Mouse (Mus musculus) gastrocnemius, adult 2 months (tissue): ENCODE data around the gene Proca1. TPM values are rescaled to one million over a fixed set of nuclear protein-coding genes. Genes with fewer than 3 reads are reported as not detected.

Experiments
- DNase-seq: peaks from one replicate; pipeline ENCODE4 v3.0.0; 2022
- H3K27ac ChIP-seq: fragments of 200-600 bp; 2 replicates; pipeline ENCODE4 v1.8.1; 2022; ENCODE audit warnings: mild to moderate bottlenecking
- H3K4me3 ChIP-seq: fragments of 200-600 bp; 2 replicates; pipeline ENCODE4 v1.8.1; 2022; ENCODE audit warnings: mild to moderate bottlenecking, moderate library complexity
- CTCF ChIP-seq: fragments of 200-600 bp; IDR thresholded peaks from 2 replicates; pipeline ENCODE4 v1.8.1; 2022; ENCODE audit warnings: antibody characterized with exemption, mild to moderate bottlenecking, moderate library complexity
- intact Hi-C: fragments of 180-260 bp; cut with DNase I; formaldehyde crosslinking; loops from one replicate; pipeline ENCODE4 v1.15.1; 2025
- total RNA-seq, 2 experiments: library from RNA; stranded (reverse); gene quantifications; 2 replicates each; pipeline ENCODE4 v1.2.3; 2021

Proca1 gene
- total RNA-seq, 2 experiments from 2014 or later, result 0.81 TPM; not detected in 1

GRCm38 (mm10) chr11:78168541-78169468, 24.4 kb upstream of the Proca1 start:
- intact Hi-C loops, result no loop called here
- peak overlapping the region; percentile 54 for H3K4me3 ChIP-seq
- DNase-seq, result no peak
- no peak for TF ChIP-seq CTCF
- no peak overlapping the region for H3K27ac ChIP-seq

GRCm38 (mm10) chr11:78170306-78170705, 22.9 kb upstream of the Proca1 start:
- TF ChIP-seq CTCF, result no peak
- no peak overlapping the region for H3K4me3 ChIP-seq
- no peak overlapping the region for H3K27ac ChIP-seq
- no peak for DNase-seq
- intact Hi-C loops, result no loop called here

GRCm38 (mm10) chr11:78171328-78171727, 21.9 kb upstream of the Proca1 start:
- DNase-seq, result no peak
- H3K4me3 ChIP-seq, result no peak overlapping the region
- intact Hi-C loops, result no loop called here
- peak; percentile 29; the same call in 1 of the 2 replicates for TF ChIP-seq CTCF
- no peak overlapping the region for H3K27ac ChIP-seq

GRCm38 (mm10) chr11:78172034-78172747, 21.0 kb upstream of the Proca1 start:
- intact Hi-C loops, result no loop called here
- no peak overlapping the region for H3K4me3 ChIP-seq
- H3K27ac ChIP-seq, result no peak overlapping the region
- no peak; the same call in 1 of the 2 replicates for TF ChIP-seq CTCF
- DNase-seq, result no peak

- no peak for TF ChIP-seq CTCF
- DNase-seq, result peak; percentile 6
- intact Hi-C loops, result no loop called here
- Histone ChIP-seq H3K4me3 (no peak overlapping the region), H3K27ac (no peak overlapping the region)
These were observed 20.3 kb upstream of the Proca1 start for GRCm38 (mm10) chr11:78172748-78173383.

- DNase-seq, result no peak
- Histone ChIP-seq H3K4me3 (no peak overlapping the region), H3K27ac (no peak overlapping the region)
- no peak for TF ChIP-seq CTCF
- intact Hi-C loops, result no loop called here
These were observed 18.7 kb upstream of the Proca1 start for GRCm38 (mm10) chr11:78174506-78174905.

- intact Hi-C loops, result loop anchor here (1.0 to 5.0 kb wide), 3 partner anchors 116 to 194 kb away; partner anchors contain the start of genes Flot2 and Phf12
- Histone ChIP-seq H3K4me3 (peak overlapping the region; percentile 92), H3K27ac (peak overlapping the region; percentile 89)
- no peak for TF ChIP-seq CTCF
- no peak for DNase-seq
These were observed 17.3 kb upstream of the Proca1 start for GRCm38 (mm10) chr11:78175771-78176401.

GRCm38 (mm10) chr11:78176402-78176862, 16.8 kb upstream of the Proca1 start, which contains the start of the genes Nek8 and Tlcd1:
Gene Nek8 (minus strand): TSS chr11:78176675.
Gene Tlcd1 (plus strand): TSS chr11:78176711.
- H3K4me3 ChIP-seq, result peak within 1 kb of the TSS; percentile 92
- intact Hi-C loops, result loop anchor here (1.0 to 5.0 kb wide), 3 partner anchors 116 to 194 kb away; partner anchors contain the start of genes Flot2 and Phf12
- H3K27ac ChIP-seq, result peak within 1 kb of the TSS; percentile 89
- no peak for TF ChIP-seq CTCF
- peak; percentile 93 for DNase-seq

- intact Hi-C loops, result loop anchor here (1.0 to 5.0 kb wide), 5 partner anchors 18 to 195 kb away; partner anchors contain the start of genes Flot2 and Phf12
- TF ChIP-seq CTCF, result no peak
- peak overlapping the region; percentile 92 for H3K4me3 ChIP-seq
- peak overlapping the region; percentile 89 for H3K27ac ChIP-seq
- DNase-seq, result no peak
These were observed 16.3 kb upstream of the Proca1 start for GRCm38 (mm10) chr11:78176905-78177331.

- Histone ChIP-seq H3K4me3 (peak overlapping the region; percentile 92), H3K27ac (peak overlapping the region; percentile 89)
- TF ChIP-seq CTCF, result no peak
- intact Hi-C loops, result loop anchor here (1.0 to 5.0 kb wide), 4 partner anchors 18 to 195 kb away; partner anchors contain the start of genes Flot2 and Phf12
- DNase-seq, result peak; percentile 43
These were observed 15.8 kb upstream of the Proca1 start for GRCm38 (mm10) chr11:78177437-78177836.

- peak overlapping the region; percentile 92 for H3K4me3 ChIP-seq
- peak; percentile 100; the same call in 1 of the 2 replicates for TF ChIP-seq CTCF
- peak overlapping the region; percentile 87 for H3K27ac ChIP-seq
- intact Hi-C loops, result loop anchor here (1.0 to 5.0 kb wide), 4 partner anchors 19 to 196 kb away; partner anchors contain the start of genes Flot2 and Phf12
- peak; percentile 96 for DNase-seq
These were observed 15.0 kb upstream of the Proca1 start for GRCm38 (mm10) chr11:78177903-78178858.
